Mouse (Mus musculus) E14TG2a.4 (cell line): ENCODE measurements around the gene Coa7.
"Not testable (repeated sequence)": the region's sequence is repeated elsewhere in the genome, so short reads cannot be mapped to it uniquely, and the experiment has no call there.

Source experiments
- H3K27me3 ChIP-seq: 2 replicates; pipeline ENCODE4 v1.6.1; 2014; ENCODE audit warnings: low read length, control low read depth; ENCODE audit not compliant: insufficient read depth
- H3K36me3 ChIP-seq: 2 replicates; pipeline ENCODE4 v1.6.1; 2014; ENCODE audit warnings: low read length, control low read depth; ENCODE audit not compliant: insufficient read depth
- H3K4me1 ChIP-seq: replicated peaks from 2 replicates; pipeline ENCODE4 v1.6.1; 2014; ENCODE audit warnings: low read depth, low read length, control low read depth
- H3K4me3 ChIP-seq: replicated peaks from 2 replicates; pipeline ENCODE4 v1.5.1; 2014; ENCODE audit warnings: mild to moderate bottlenecking, low read length
- H3K9me3 ChIP-seq: 2 replicates; pipeline ENCODE4 v1.6.1; 2014; ENCODE audit warnings: low read length, control low read depth
- CTCF ChIP-seq: conservative IDR thresholded peaks from 2 replicates; pipeline ENCODE4 v1.5.1; 2014; ENCODE audit warnings: low read length
- NANOG ChIP-seq: IDR thresholded peaks from 2 replicates; pipeline ENCODE4 v1.6.1; 2014; ENCODE audit warnings: borderline replicate concordance, low read length, mixed read lengths
- POU5F1 ChIP-seq: IDR thresholded peaks from 2 replicates; pipeline ENCODE4 v1.6.1; 2014; ENCODE audit warnings: low read length, borderline replicate concordance

Coa7 gene

DNA sequence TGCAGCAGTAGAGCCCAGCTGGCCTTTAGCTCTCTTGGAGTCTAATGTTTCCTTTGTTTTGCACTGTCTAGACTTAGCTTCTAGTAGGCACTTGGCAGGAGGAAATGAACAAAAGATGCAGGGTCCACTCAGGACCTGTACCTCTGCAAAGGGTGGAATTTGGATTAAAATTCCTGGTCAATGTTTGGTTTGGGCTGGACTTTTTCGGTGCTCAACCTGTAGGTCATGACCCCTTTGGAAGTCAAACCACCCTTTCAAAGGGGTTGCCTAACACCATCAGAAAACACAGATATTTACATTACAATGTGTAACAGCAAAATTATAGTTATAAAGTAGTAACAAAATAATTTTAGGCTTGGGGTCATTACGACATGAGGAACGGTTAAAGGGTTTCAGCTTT is 21.1 kb downstream of the Coa7 start:
- Histone ChIP-seq H3K36me3 (no peaks in the 10 kb centered on the region), H3K4me1 (peaks cover 58% of the 10 kb centered on the region), H3K27me3 (no peaks in the 10 kb centered on the region), H3K9me3 (no peaks in the 10 kb centered on the region), H3K4me3 (no peak overlapping the region)
- TF ChIP-seq POU5F1 (no peak), NANOG (no peak)

DNA sequence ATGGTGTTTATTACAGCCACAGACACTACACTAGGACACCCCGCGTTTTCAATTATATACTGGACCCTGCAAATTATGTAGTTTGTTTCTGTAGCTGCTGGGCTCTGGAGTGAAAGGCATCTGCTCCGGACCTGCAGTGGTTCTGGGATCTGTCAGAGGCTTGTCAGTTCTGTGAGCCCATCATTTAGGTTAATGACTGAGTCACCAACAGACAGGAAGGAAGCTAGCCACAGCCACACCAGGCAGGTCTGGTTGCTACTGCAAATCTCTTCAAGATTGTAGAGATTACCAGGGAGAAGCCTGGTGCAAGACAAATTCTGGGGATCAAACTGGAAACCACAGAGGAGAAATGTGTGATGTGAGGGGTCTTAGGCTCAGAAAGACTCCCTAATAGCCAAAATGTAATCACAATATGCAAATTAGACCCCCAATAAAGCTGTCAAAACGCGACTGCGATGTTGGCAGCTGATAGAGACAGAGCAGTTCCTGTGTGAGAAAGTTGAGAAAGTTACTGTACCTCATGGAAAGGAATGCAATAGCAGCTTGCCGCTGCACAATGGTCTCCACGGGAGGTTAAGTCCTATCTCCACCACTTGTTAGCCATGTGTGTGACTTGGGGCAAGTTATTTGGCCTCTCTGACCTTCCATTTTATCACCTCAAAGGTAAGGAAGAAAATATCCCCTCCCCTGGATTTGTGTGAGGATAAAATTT is 22.1 kb downstream of the Coa7 start:
- peaks cover 60% of the 10 kb centered on the region for H3K4me1 ChIP-seq
- no peak overlapping the region for H3K4me3 ChIP-seq
- no peaks in the 10 kb centered on the region for H3K36me3 ChIP-seq
- no peaks in the 10 kb centered on the region for H3K27me3 ChIP-seq
- TF ChIP-seq POU5F1 (no peak), CTCF (no peak), NANOG (peak; percentile 29; the same call in 1 of the 2 replicates)
- no peaks in the 10 kb centered on the region for H3K9me3 ChIP-seq

DNA sequence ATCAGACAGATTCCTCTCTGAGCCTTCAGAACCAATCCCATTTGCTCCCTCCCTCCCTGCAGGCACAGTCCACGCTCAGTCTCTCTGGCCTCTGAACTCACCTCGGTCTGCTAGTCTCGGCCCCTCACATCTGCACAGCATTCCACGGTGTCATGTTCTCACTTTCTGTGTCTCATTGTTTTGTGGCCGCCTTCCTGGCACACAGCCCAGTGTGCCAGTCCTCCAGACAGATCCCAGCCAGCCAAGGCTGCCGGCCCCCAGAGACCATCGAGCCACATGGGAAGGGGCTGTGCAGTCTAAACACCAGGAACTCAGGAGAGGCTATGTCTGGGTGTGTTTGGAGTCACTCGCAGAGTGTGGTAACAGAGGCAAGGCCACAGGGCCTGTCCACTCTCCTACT is 22.9 kb downstream of the Coa7 start:
- H3K36me3 ChIP-seq: no peaks in the 10 kb centered on the region
- peaks cover 58% of the 10 kb centered on the region for H3K4me1 ChIP-seq
- H3K27me3 ChIP-seq: no peaks in the 10 kb centered on the region; the same call in 1 of the 2 replicates
- peak overlapping the region; percentile 54 for H3K4me3 ChIP-seq
- no peaks in the 10 kb centered on the region for H3K9me3 ChIP-seq
- no peak for TF ChIP-seq CTCF

DNA sequence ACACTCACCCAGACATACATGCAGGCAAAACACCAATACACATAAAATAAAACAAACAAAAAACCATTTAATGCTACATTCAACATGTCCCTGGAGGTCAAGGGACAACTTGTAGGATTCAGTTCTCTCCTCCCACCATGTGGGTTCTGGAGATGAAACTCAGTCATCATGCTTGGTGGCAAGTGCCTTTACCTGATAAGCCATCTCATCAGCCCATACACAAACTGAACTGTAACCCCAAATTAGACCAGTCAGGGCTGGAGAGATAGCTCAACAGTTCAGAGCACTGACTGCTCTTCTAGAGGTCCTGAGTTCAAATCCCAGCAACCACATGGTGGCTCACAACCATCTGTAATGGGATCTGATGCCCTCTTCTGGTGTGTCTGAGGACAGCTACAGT is 25.7 kb downstream of the Coa7 start:
- H3K4me3 ChIP-seq, H3K9me3 ChIP-seq, H3K36me3 ChIP-seq: not testable (repeated sequence)
- H3K27me3 ChIP-seq: peaks cover 10% of the 10 kb centered on the region
- H3K4me1 ChIP-seq: peaks cover 52% of the 10 kb centered on the region

- H3K36me3 ChIP-seq: no peaks in the 10 kb centered on the region
- H3K4me3 ChIP-seq: no peak overlapping the region
- peaks cover 60% of the 10 kb centered on the region for H3K4me1 ChIP-seq
- H3K27me3 ChIP-seq: peaks cover 10% of the 10 kb centered on the region
- no peak for TF ChIP-seq NANOG
- TF ChIP-seq CTCF: no peak
- no peak for TF ChIP-seq POU5F1
- no peaks in the 10 kb centered on the region for H3K9me3 ChIP-seq
These were observed 29.5 kb downstream of the Coa7 start for GRCm38 (mm10) chr4:108357458-108357857.

DNA sequence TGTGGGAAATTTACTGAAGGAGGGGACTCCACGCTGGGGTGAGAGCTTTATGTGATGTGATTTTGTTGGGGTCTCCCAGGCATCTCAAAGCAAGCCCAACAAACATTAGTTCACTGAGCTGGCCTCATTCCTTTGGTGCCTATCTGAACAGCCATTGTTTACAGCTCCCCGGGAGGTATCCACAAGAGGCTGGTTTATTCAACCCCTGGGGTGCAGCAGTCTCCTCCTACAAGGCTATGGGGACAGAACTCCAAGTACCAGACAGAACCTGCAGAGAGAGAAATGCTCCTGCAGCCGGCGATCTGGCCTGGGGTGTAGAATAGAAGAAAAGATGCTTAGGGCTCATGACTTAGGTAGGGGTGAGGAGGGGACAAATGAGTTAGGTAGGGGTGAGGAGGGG is 30.6 kb downstream of the Coa7 start:
- Histone ChIP-seq H3K36me3 (no peaks in the 10 kb centered on the region), H3K9me3 (no peaks in the 10 kb centered on the region), H3K27me3 (peaks cover 10% of the 10 kb centered on the region), H3K4me1 (peaks cover 71% of the 10 kb centered on the region), H3K4me3 (no peak overlapping the region)
- TF ChIP-seq NANOG (no peak), CTCF (no peak), POU5F1 (no peak)

- H3K36me3 ChIP-seq: no peaks in the 10 kb centered on the region
- peaks cover 10% of the 10 kb centered on the region for H3K27me3 ChIP-seq
- H3K4me1 ChIP-seq: peaks cover 79% of the 10 kb centered on the region
- no peaks in the 10 kb centered on the region for H3K9me3 ChIP-seq
- peak overlapping the region; percentile 45 for H3K4me3 ChIP-seq
- TF ChIP-seq POU5F1: no peak
- TF ChIP-seq NANOG: no peak
- no peak for TF ChIP-seq CTCF
These were observed 32.5 kb downstream of the Coa7 start for GRCm38 (mm10) chr4:108360136-108361055.

- H3K4me3 ChIP-seq: peak overlapping the region; percentile 60
These were observed 34.7 kb downstream of the Coa7 start for GRCm38 (mm10) chr4:108362321-108363261.

More at GRCm38 (mm10) chr4:108362321-108363261, 34.7 kb downstream of the Coa7 start:
- no peak for TF ChIP-seq CTCF
- TF ChIP-seq NANOG: no peak
- TF ChIP-seq POU5F1: no peak
- Histone ChIP-seq H3K9me3 (no peaks in the 10 kb centered on the region), H3K27me3 (no peaks in the 10 kb centered on the region; the same call in 1 of the 2 replicates), H3K36me3 (no peaks in the 10 kb centered on the region), H3K4me1 (peaks cover 79% of the 10 kb centered on the region)
